Mouse (Mus musculus): ENCODE data around the gene Fbxl21.

DNA sequence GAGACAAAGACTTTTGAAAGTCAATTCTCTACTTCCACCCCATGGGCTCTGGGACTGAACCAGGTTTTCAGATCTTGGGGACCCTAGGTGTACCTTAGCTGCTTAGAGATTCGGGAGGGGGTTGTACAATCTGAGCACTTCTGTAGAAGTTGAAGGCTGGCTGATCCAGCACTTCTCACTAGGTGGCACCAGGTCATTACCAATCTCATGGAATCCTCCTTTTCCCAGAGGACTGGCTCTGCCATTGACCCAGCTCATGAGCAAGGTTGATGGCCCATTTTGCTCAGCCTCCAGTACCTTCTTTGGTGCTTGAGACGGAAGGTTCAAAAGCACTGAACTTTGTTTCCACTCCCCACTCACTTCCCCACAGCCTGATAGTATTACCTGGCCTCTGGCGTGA lies 22.1 kb upstream of the Fbxl21 start:
- TF ChIP-seq ZNF384 (IDR thresholded peaks at IDR 0.05; ENCODE audit: low read depth, low read length), result no peak
- TF ChIP-seq ZC3H11A (IDR thresholded peaks at IDR 0.05; ENCODE audit: borderline replicate concordance, low read depth, low read length), result peak; percentile 38; the same call in 1 of the 2 replicates
- TF ChIP-seq CHD2 (IDR thresholded peaks at IDR 0.05; ENCODE audit: low read depth, low read length), result no peak

Data from ES-E14 (cell line).